Mouse (Mus musculus): ENCODE measurements at regions not wholly inside any gene's neighbourhood (a gene's known extent, or its start where the extent isn't known, plus 50 kb on each side); places are given as distances from the start of the nearest gene placed in this dataset.

GRCm38 (mm10) chr5:46278190-46278589, 420.8 kb upstream of the Lcorl start:
- DNase-seq, result no peak

GRCm38 (mm10) chr5:46256730-46257129, 399.3 kb upstream of the Lcorl start:
- intact Hi-C loops (cut with DNase I), result no loop called here
- DNase-seq, result peak in 1 of 2 experiments; percentile 1

More at GRCm38 (mm10) chr5:46278190-46278589, 420.8 kb upstream of the Lcorl start:
- intact Hi-C loops (cut with DNase I), result no loop called here

- intact Hi-C loops (cut with DNase I), result no loop called here
- no peak for DNase-seq
These were observed 396.5 kb upstream of the Lcorl start for GRCm38 (mm10) chr5:46253940-46254339.

GRCm38 (mm10) chr5:46235364-46236067, 378.1 kb upstream of the Lcorl start:
- no peak for DNase-seq

GRCm38 (mm10) chr5:46232780-46233179, 375.4 kb upstream of the Lcorl start:
- no peak for DNase-seq
- intact Hi-C loops (cut with DNase I), result no loop called here

More at GRCm38 (mm10) chr5:46235364-46236067, 378.1 kb upstream of the Lcorl start:
- intact Hi-C loops (cut with DNase I), result no loop called here

GRCm38 (mm10) chr5:46228667-46229066, 371.3 kb upstream of the Lcorl start:
- DNase-seq, result no peak
- intact Hi-C loops (cut with DNase I), result no loop called here

GRCm38 (mm10) chr5:46212845-46213468, 355.5 kb upstream of the Lcorl start:
- DNase-seq, result peak in 1 of 2 experiments; percentile 7
- intact Hi-C loops (cut with DNase I), result no loop called here

- intact Hi-C loops (cut with DNase I), result no loop called here
These were observed 351.7 kb upstream of the Lcorl start for GRCm38 (mm10) chr5:46209076-46209475.

GRCm38 (mm10) chr5:46203744-46204143, 346.3 kb upstream of the Lcorl start:
- DNase-seq, result peak in 1 of 2 experiments; percentile 10
- intact Hi-C loops (cut with DNase I), result no loop called here

More at GRCm38 (mm10) chr5:46209076-46209475, 351.7 kb upstream of the Lcorl start:
- DNase-seq, result peak in 1 of 2 experiments; percentile 3

- intact Hi-C loops (cut with DNase I), result no loop called here
These were observed 345.0 kb upstream of the Lcorl start for GRCm38 (mm10) chr5:46202457-46202772.

GRCm38 (mm10) chr5:46201639-46202456, 344.4 kb upstream of the Lcorl start:
- intact Hi-C loops (cut with DNase I), result no loop called here

More at GRCm38 (mm10) chr5:46202457-46202772, 345.0 kb upstream of the Lcorl start:
- DNase-seq, result no peak

GRCm38 (mm10) chr5:46186908-46187307, 329.5 kb upstream of the Lcorl start:
- DNase-seq, result no peak
- intact Hi-C loops (cut with DNase I), result no loop called here

More at GRCm38 (mm10) chr5:46201639-46202456, 344.4 kb upstream of the Lcorl start:
- DNase-seq, result peak in 1 of 2 experiments; percentile 7

- intact Hi-C loops (cut with DNase I), result no loop called here
- no peak for DNase-seq
These were observed 324.7 kb upstream of the Lcorl start for GRCm38 (mm10) chr5:46182157-46182556.

- intact Hi-C loops (cut with DNase I), result no loop called here
These were observed 314.9 kb upstream of the Lcorl start for GRCm38 (mm10) chr5:46172315-46172714.

GRCm38 (mm10) chr5:46160774-46161173, 303.4 kb upstream of the Lcorl start:
- intact Hi-C loops (cut with DNase I), result no loop called here
- no peak for DNase-seq

More at GRCm38 (mm10) chr5:46172315-46172714, 314.9 kb upstream of the Lcorl start:
- no peak for DNase-seq

- DNase-seq, result no peak
- intact Hi-C loops (cut with DNase I), result no loop called here
These were observed 294.6 kb upstream of the Lcorl start for GRCm38 (mm10) chr5:46151973-46152372.

- peak; percentile 2 to 5 for DNase-seq
- intact Hi-C loops (cut with DNase I), result no loop called here
These were observed 293.4 kb upstream of the Lcorl start for GRCm38 (mm10) chr5:46150825-46151224.

- no peak for DNase-seq
- intact Hi-C loops (cut with DNase I), result no loop called here
These were observed 292.6 kb upstream of the Lcorl start for GRCm38 (mm10) chr5:46149851-46150615.

- no peak for DNase-seq
- intact Hi-C loops (cut with DNase I), result no loop called here
These were observed 281.6 kb upstream of the Lcorl start for GRCm38 (mm10) chr5:46139024-46139423.

GRCm38 (mm10) chr5:46137695-46138094, 280.3 kb upstream of the Lcorl start:
- intact Hi-C loops (cut with DNase I), result no loop called here
- DNase-seq, result no peak

- DNase-seq, result no peak
- intact Hi-C loops (cut with DNase I), result no loop called here
These were observed 250.6 kb upstream of the Lcorl start for GRCm38 (mm10) chr5:46108020-46108419.

Measured in heart, postnatal 10 days (tissue).